ENCODE assay signal across 13 mouse cellular contexts in the genomic region with DNA sequence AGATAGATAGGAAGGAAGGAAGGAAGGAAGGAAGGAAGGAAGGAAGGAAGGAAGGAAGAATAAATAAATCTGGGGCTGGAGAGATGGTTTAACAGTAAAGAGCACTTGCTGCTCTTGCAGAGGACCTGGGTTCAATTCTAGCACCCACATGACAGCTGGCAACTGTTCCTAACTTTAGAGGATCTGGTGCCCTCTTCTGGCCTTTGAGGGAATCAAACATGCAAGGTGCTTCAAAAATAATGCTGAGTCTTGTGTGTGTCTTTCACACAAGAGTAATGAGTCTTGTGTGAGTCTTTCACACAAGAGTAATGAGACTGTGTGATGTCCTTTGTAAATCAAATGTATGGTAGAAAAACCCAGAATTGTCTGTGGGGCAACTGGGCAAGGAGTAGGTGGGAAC.
DNase-seq lines count a peak whose midpoint lies in the region; ATAC-seq and TF ChIP-seq lines count a peak whose summit lies in the region.
"Had no signal": no experiment of that assay in that cellular context is flagged by ENCODE, and none has a peak within 500 bp of the region (broad histone marks: within the 10 kb centered on the region; RNA-seq: fewer than 3 reads in every experiment).

No protein-coding gene starts in this region.

- DNase-seq in cerebellum, adult 2 months, result no peak
- no peak for DNase-seq in cerebellum, adult 9-10 months
- peak; percentile 29 to 69 for DNase-seq in kidney, postnatal 36 days
- DNase-seq in thymus, postnatal 4 days, result peak; percentile 57
- no peak for DNase-seq in thymus, postnatal 0 days (ENCODE audit: low spot score)
- DNase-seq in neural tube, embryonic 10.5 days (ENCODE audit: extremely low spot score, low spot score), result no peak
- no peak for DNase-seq in adrenal gland, adult 18-20 months (ENCODE audit: low spot score in 2 of 2)
- DNase-seq: cerebellum, postnatal 36 days; heart, adult 11 months; midbrain, embryonic 14.5 days had no signal

- no peak overlapping the region for H3K4me2 ChIP-seq in kidney, embryonic 14.5 days (replicated peaks; ENCODE audit: low read depth, low read length)
- H3K4me2 ChIP-seq: hindbrain, embryonic 12.5 days; limb, embryonic 15.5 days had no signal

- H3K9ac ChIP-seq in kidney, embryonic 14.5 days (ENCODE audit: low read depth, low read length), result no peak overlapping the region
- H3K9ac ChIP-seq: hindbrain, embryonic 12.5 days; limb, embryonic 15.5 days had no signal

- H3K27ac ChIP-seq in cerebellum, adult 2 months (ENCODE audit: insufficient read depth, low read length), result no peak overlapping the region
- no peak overlapping the region for H3K27ac ChIP-seq in kidney, embryonic 14.5 days (ENCODE audit: low read depth, low read length)
- H3K27ac ChIP-seq: hindbrain, embryonic 12.5 days; limb, embryonic 15.5 days had no signal

- H3K36me3 ChIP-seq in kidney, embryonic 14.5 days (ENCODE audit: control insufficient read depth, insufficient read depth, low read length), result no peaks in the 10 kb centered on the region
- H3K36me3 ChIP-seq: hindbrain, embryonic 12.5 days; limb, embryonic 15.5 days had no signal

- TF ChIP-seq CTCF in cerebellum, adult 2 months (IDR thresholded peaks at IDR 0.05; ENCODE audit: borderline replicate concordance, insufficient read depth, low read depth, low read length), result peak; percentile 11; the same call in 1 of the 2 replicates

- no peak for ATAC-seq in kidney, embryonic 14.5 days (ENCODE audit: low FRiP score, low TSS enrichment)

- H3K4me3 ChIP-seq in cerebellum, adult 2 months (replicated peaks; ENCODE audit: insufficient read depth, low read depth, low read length), result no peak overlapping the region
- no peak overlapping the region for H3K4me3 ChIP-seq in kidney, embryonic 14.5 days (ENCODE audit: low read length)
- H3K4me3 ChIP-seq: hindbrain, embryonic 12.5 days; limb, embryonic 15.5 days had no signal

- H3K4me1 ChIP-seq in cerebellum, adult 2 months (ENCODE audit: control insufficient read depth, insufficient read depth, low read length), result no peaks in the 10 kb centered on the region
- no peaks in the 10 kb centered on the region for H3K4me1 ChIP-seq in kidney, embryonic 14.5 days (ENCODE audit: control insufficient read depth, insufficient read depth, low read length)
- H3K4me1 ChIP-seq: hindbrain, embryonic 12.5 days had no signal

- no peak for TF ChIP-seq POLR2A in cerebellum, adult 2 months (IDR thresholded peaks at IDR 0.05; ENCODE audit: borderline replicate concordance, insufficient read depth, low read length)

- H3K27me3 ChIP-seq in cerebellum, adult 2 months (ENCODE audit: control insufficient read depth, insufficient read depth, low read length), result no peaks in the 10 kb centered on the region
- no peaks in the 10 kb centered on the region for H3K27me3 ChIP-seq in kidney, embryonic 14.5 days (ENCODE audit: control insufficient read depth, insufficient read depth, low read length)
- H3K27me3 ChIP-seq: hindbrain, embryonic 12.5 days; limb, embryonic 15.5 days had no signal

- 0 out of 2 replicates have a peak, but pooled peaks cover 3% of the 10 kb centered on the region for H3K9me3 ChIP-seq in kidney, embryonic 14.5 days (ENCODE audit: control insufficient read depth, low read length)
- H3K9me3 ChIP-seq: hindbrain, embryonic 12.5 days; limb, embryonic 15.5 days had no signal

Comparison
In these comparisons a context has a peak if more than half of its experiments do, and no peak if none do; other contexts are left out.
1. DNase-seq: peak in kidney, postnatal 36 days (2 of 2) and thymus, postnatal 4 days (single experiment); none in cerebellum, adult 2 months (0 of 2), cerebellum, adult 9-10 months (single experiment), thymus, postnatal 0 days (single experiment), neural tube, embryonic 10.5 days (single experiment) and adrenal gland, adult 18-20 months (0 of 2).